17 mouse cellular contexts compared by ENCODE assay signal in the genomic region with DNA sequence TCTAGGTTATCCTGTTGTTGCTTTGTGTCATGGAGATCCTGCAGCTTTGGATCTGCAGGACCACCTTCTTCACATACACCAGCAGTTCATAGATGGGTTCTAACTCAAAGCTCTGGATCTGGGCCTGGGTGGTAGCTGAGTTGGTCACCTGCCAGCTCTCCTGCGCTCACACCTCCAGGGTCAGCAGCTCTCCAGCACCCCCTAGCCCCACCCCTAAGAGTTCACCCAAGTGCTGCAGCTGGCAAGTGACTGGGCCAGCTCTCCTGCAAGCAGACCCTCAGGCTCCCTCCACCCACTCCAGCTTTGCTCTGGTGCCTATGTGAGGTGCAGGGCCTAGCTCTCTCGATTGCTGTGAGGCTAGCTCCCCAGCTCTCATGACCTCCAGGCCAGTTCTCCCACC.
DNase-seq lines count a peak whose midpoint lies in the region; ATAC-seq and TF ChIP-seq lines count a peak whose summit lies in the region.
"Had no signal": no experiment of that assay in that cellular context is flagged by ENCODE, and none has a peak within 500 bp of the region (broad histone marks: within the 10 kb centered on the region; RNA-seq: fewer than 3 reads in every experiment).

No protein-coding gene starts in this region.

- no peak overlapping the region for H3K4me3 ChIP-seq in kidney, postnatal 0 days (replicated peaks; ENCODE audit: low read depth, low read length)
- no peak overlapping the region for H3K4me3 ChIP-seq in lung, postnatal 0 days (ENCODE audit: low read depth, low read length)
- H3K4me3 ChIP-seq: forebrain, embryonic 13.5 days; hindbrain, embryonic 15.5 days; limb, embryonic 15.5 days; midbrain, embryonic 10.5 days; neural tube, embryonic 12.5 days had no signal

- no peak overlapping the region for H3K27ac ChIP-seq in kidney, postnatal 0 days
- no peak overlapping the region for H3K27ac ChIP-seq in lung, postnatal 0 days (ENCODE audit: low read length)
- H3K27ac ChIP-seq: forebrain, embryonic 13.5 days; hindbrain, embryonic 15.5 days; limb, embryonic 15.5 days; midbrain, embryonic 10.5 days; neural tube, embryonic 12.5 days had no signal

- no peak for TF ChIP-seq EP300 in lung, postnatal 0 days (IDR thresholded peaks at IDR 0.05)

- no peaks in the 10 kb centered on the region for H3K4me1 ChIP-seq in kidney, postnatal 0 days (replicated peaks; ENCODE audit: insufficient read depth, low read length)
- H3K4me1 ChIP-seq in lung, postnatal 0 days (ENCODE audit: insufficient read depth, low read depth, low read length): peaks cover 3% of the 10 kb centered on the region; the same call in 1 of the 2 replicates

- no peak overlapping the region for H3K9ac ChIP-seq in kidney, postnatal 0 days (ENCODE audit: low read depth, low read length)
- H3K9ac ChIP-seq in lung, postnatal 0 days (replicated peaks; ENCODE audit: low read depth): no peak overlapping the region
- H3K9ac ChIP-seq: forebrain, embryonic 13.5 days; hindbrain, embryonic 15.5 days; limb, embryonic 15.5 days; lung, embryonic 14.5 days; neural tube, embryonic 12.5 days had no signal

- peak; percentile 17; the same call in 1 of the 2 replicates for TF ChIP-seq CTCF in kidney, postnatal 0 days (IDR thresholded peaks at IDR 0.05; ENCODE audit: low read depth)
- 0 out of 2 replicates have a peak, but pooled peaks have one; percentile 2 for TF ChIP-seq CTCF in lung, postnatal 0 days (IDR thresholded peaks at IDR 0.05)

- WGBS in kidney, postnatal 0 days: 54% methylated on average over 2 of the region's 2 CpGs
- 60% methylated on average over 2 of the region's 2 CpGs for WGBS in lung, postnatal 0 days

- H3K36me3 ChIP-seq in kidney, postnatal 0 days (ENCODE audit: insufficient read depth, low read length): no peaks in the 10 kb centered on the region
- no peaks in the 10 kb centered on the region for H3K36me3 ChIP-seq in lung, postnatal 0 days (ENCODE audit: insufficient read depth, low read length)
- H3K36me3 ChIP-seq: hindbrain, embryonic 15.5 days; limb, embryonic 15.5 days; midbrain, embryonic 10.5 days; neural tube, embryonic 12.5 days had no signal

- no peak for ATAC-seq in kidney, postnatal 0 days (replicated peaks; ENCODE audit: low FRiP score, low read depth)
- ATAC-seq in lung, postnatal 0 days: no peak
- ATAC-seq in megakaryocyte progenitor cell, adult 5-6 weeks (replicated peaks; ENCODE audit: poor library complexity): no peak
- ATAC-seq: forebrain, embryonic 13.5 days had no signal

- no peak overlapping the region for H3K4me2 ChIP-seq in kidney, postnatal 0 days (ENCODE audit: low read length)
- no peak overlapping the region for H3K4me2 ChIP-seq in lung, postnatal 0 days (replicated peaks; ENCODE audit: low read depth, low read length)
- H3K4me2 ChIP-seq: forebrain, embryonic 13.5 days; hindbrain, embryonic 15.5 days; limb, embryonic 15.5 days; lung, embryonic 14.5 days; neural tube, embryonic 12.5 days had no signal

- H3K27me3 ChIP-seq in kidney, postnatal 0 days (ENCODE audit: insufficient read depth, low read length): no peaks in the 10 kb centered on the region
- H3K27me3 ChIP-seq in lung, postnatal 0 days (replicated peaks; ENCODE audit: insufficient read depth, low read length): no peaks in the 10 kb centered on the region
- H3K27me3 ChIP-seq: forebrain, embryonic 13.5 days; hindbrain, embryonic 15.5 days; limb, embryonic 15.5 days; neural tube, embryonic 12.5 days had no signal

- H3K9me3 ChIP-seq in kidney, postnatal 0 days (replicated peaks; ENCODE audit: low read length): no peaks in the 10 kb centered on the region
- no peaks in the 10 kb centered on the region for H3K9me3 ChIP-seq in lung, postnatal 0 days (ENCODE audit: low read length)
- H3K9me3 ChIP-seq: forebrain, embryonic 13.5 days; hindbrain, embryonic 15.5 days; limb, embryonic 15.5 days; midbrain, embryonic 10.5 days; neural tube, embryonic 12.5 days had no signal

- DNase-seq in kidney, postnatal 0 days (ENCODE audit: low spot score): no peak
- DNase-seq in kidney, adult 8-10 months: no peak
- no peak for DNase-seq in lung, postnatal 0 days (ENCODE audit: low spot score)
- DNase-seq in lung, postnatal 25 days (ENCODE audit: low spot score): no peak
- peak; percentile 12 for DNase-seq in thymus, postnatal 25 days
- DNase-seq in thymus, postnatal 0 days (ENCODE audit: low spot score): no peak
- peak; percentile 17 for DNase-seq in thymus, postnatal 4 days
- DNase-seq: gastrocnemius, postnatal 14 days; heart, postnatal 14 days; kidney, adult 11 months; lung, embryonic 14.5 days had no signal

Comparison
In these comparisons a context has a peak if more than half of its experiments do, and no peak if none do; other contexts are left out.
1. DNase-seq: peak in thymus, postnatal 25 days (single experiment) and thymus, postnatal 4 days (single experiment); none in kidney, postnatal 0 days (single experiment), kidney, adult 8-10 months (0 of 2), lung, postnatal 0 days (single experiment), lung, postnatal 25 days (single experiment) and thymus, postnatal 0 days (single experiment).